Mouse (Mus musculus) adrenal gland, postnatal 14 days (tissue): ENCODE measurements around the gene Tssk1. TPM values are rescaled to one million over a fixed set of nuclear protein-coding genes. Genes with fewer than 3 reads are reported as not detected.

Experiments
- DNase-seq: peaks from one replicate; pipeline ENCODE4 v3.0.0; 2021; ENCODE audit warnings: mixed read lengths
- total RNA-seq: library from RNA; stranded (reverse); gene quantifications from 2 replicates; pipeline ENCODE4 v1.2.3, GENCODE M21; 2021

The Tssk1 gene
- total RNA-seq, 1 experiment from 2014 or later, result 0.19 TPM

GRCm38 (mm10) chr16:17898462-17898861 lies 4.4 kb downstream of the Tssk1 start, which contains the start of the genes Dgcr2 and Tssk2:
Dgcr2 (minus strand) TSS chr16:17898562.
Tssk2 (plus strand) TSS chr16:17898637.
- no peak for DNase-seq

GRCm38 (mm10) chr16:17911052-17911595 lies 17.1 kb downstream of the Tssk1 start, which contains the start of gene Ess2:
Ess2 (minus strand) TSS chr16:17911348.
- DNase-seq, result peak; percentile 92

- DNase-seq, result peak; percentile 54
These were observed 20.6 kb downstream of the Tssk1 start, which contains the start of gene Gsc2 for GRCm38 (mm10) chr16:17914307-17915249. Gsc2 (minus strand) TSS chr16:17915059.

- DNase-seq, result no peak
These were observed 26.6 kb downstream of the Tssk1 start for GRCm38 (mm10) chr16:17920586-17920985.

- DNase-seq, result peak; percentile 96
These were observed 27.5 kb downstream of the Tssk1 start for GRCm38 (mm10) chr16:17921325-17922162.

- DNase-seq, result peak; percentile 51
These were observed 28.1 kb downstream of the Tssk1 start for GRCm38 (mm10) chr16:17922163-17922538.

- peak; percentile 61 for DNase-seq
These were observed 33.5 kb downstream of the Tssk1 start for GRCm38 (mm10) chr16:17927351-17928082.

GRCm38 (mm10) chr16:17928087-17928580 lies 34.1 kb downstream of the Tssk1 start, which contains the start of gene Slc25a1:
Slc25a1 (minus strand) TSS chr16:17928219.
- peak; percentile 86 for DNase-seq

- DNase-seq, result peak; percentile 90
These were observed 34.6 kb downstream of the Tssk1 start for GRCm38 (mm10) chr16:17928627-17929104.

- no peak for DNase-seq
These were observed 35.2 kb downstream of the Tssk1 start for GRCm38 (mm10) chr16:17929211-17929610.

GRCm38 (mm10) chr16:17929631-17930030 lies 35.6 kb downstream of the Tssk1 start:
- DNase-seq, result no peak

- DNase-seq, result no peak
These were observed 38.0 kb downstream of the Tssk1 start for GRCm38 (mm10) chr16:17931906-17932460.

GRCm38 (mm10) chr16:17933594-17934444 lies 39.8 kb downstream of the Tssk1 start:
- DNase-seq, result no peak

- peak; percentile 61 for DNase-seq
These were observed 40.5 kb downstream of the Tssk1 start for GRCm38 (mm10) chr16:17934445-17934910.

GRCm38 (mm10) chr16:17936776-17937175 lies 42.8 kb downstream of the Tssk1 start:
- peak; percentile 63 for DNase-seq

GRCm38 (mm10) chr16:17938187-17938586 lies 44.2 kb downstream of the Tssk1 start:
- DNase-seq, result no peak

- peak; percentile 83 for DNase-seq
These were observed 44.8 kb downstream of the Tssk1 start for GRCm38 (mm10) chr16:17938821-17939220.

GRCm38 (mm10) chr16:17939255-17939751 lies 45.3 kb downstream of the Tssk1 start:
- no peak for DNase-seq

- no peak for DNase-seq
These were observed 49.4 kb downstream of the Tssk1 start for GRCm38 (mm10) chr16:17943466-17943865.
